Mouse (Mus musculus): ENCODE data around the gene Zfp661. TPM values are rescaled to one million over a fixed set of nuclear protein-coding genes. Genes with fewer than 3 reads are reported as not detected.
"Not testable (repeated sequence)": the region's sequence is repeated elsewhere in the genome, so short reads cannot be mapped to it uniquely, and the experiment has no call there.

Zfp661 gene
- polyA plus RNA-seq, 1 experiment from 2014 or later = 4.0 TPM

DNA sequence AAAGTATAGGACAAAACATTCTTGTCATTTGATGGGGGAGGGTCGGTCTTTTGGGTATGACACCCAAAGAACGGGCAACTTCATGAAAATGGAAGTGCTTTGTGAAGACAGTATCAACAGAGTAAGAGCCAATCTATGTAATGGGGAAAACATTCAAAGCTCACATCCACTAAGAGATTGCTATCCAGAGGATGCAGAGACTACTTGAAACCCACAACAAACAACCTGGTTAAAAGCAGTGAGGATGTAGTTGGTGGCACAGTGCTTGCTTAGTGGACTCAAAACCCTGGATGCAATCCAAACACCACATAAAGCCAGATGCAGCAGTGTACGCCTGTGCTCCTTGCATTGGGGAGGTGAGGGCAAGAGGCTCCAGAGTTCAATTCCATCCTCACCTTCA is 32.4 kb upstream of the Zfp661 start:
- 86% methylated on average over 3 of the region's 3 CpGs for WGBS
- no peaks in the 10 kb centered on the region for H3K27me3 ChIP-seq (replicated peaks; ENCODE audit: control insufficient read depth, insufficient read depth, low read length)
- H3K27ac ChIP-seq (ENCODE audit: low read depth) = no peak overlapping the region
- ATAC-seq (replicated peaks; ENCODE audit: low FRiP score, low TSS enrichment, low read depth) = no peak
- no peak overlapping the region for H3K9ac ChIP-seq (ENCODE audit: low read length)
- no peaks in the 10 kb centered on the region for H3K4me1 ChIP-seq (replicated peaks; ENCODE audit: control insufficient read depth, insufficient read depth, low read length)
- no peak for DNase-seq (ENCODE audit: low spot score)
- no peaks in the 10 kb centered on the region for H3K9me3 ChIP-seq (ENCODE audit: control insufficient read depth, low read length)
- no peaks in the 10 kb centered on the region for H3K36me3 ChIP-seq (ENCODE audit: control insufficient read depth, insufficient read depth, low read length)
- no peak overlapping the region for H3K4me2 ChIP-seq (ENCODE audit: low read length)
- no peak overlapping the region for H3K4me3 ChIP-seq (ENCODE audit: low read depth, low read length)

DNA sequence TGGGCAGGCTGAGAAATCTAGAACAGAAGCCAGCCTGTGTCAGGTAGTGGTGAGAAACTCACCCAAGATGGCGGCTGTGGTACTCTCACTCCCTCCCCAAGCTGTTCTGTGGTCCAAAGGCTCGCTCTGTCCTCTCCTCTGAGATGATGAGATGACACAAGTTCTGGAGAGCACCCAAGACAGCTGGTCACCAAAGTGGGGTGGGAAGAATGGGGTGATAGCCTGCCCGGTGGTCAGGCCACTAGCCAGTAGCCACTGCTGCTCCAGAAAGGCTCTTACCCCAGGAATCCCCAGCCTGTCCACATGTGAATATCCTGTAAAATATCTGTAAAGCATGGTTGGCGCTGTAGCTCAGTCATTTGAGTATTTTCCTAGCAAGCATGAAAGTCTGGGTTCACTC is 25.4 kb upstream of the Zfp661 start:
- ATAC-seq (replicated peaks; ENCODE audit: low FRiP score, low TSS enrichment, low read depth) (no peak), DNase-seq (ENCODE audit: low spot score) (no peak)
- Histone ChIP-seq H3K9me3 (ENCODE audit: control insufficient read depth, low read length) (no peaks in the 10 kb centered on the region), H3K36me3 (ENCODE audit: control insufficient read depth, insufficient read depth, low read length) (no peaks in the 10 kb centered on the region), H3K27me3 (replicated peaks; ENCODE audit: control insufficient read depth, insufficient read depth, low read length) (no peaks in the 10 kb centered on the region), H3K27ac (ENCODE audit: low read depth) (no peak overlapping the region), H3K4me2 (ENCODE audit: low read length) (no peak overlapping the region), H3K4me1 (replicated peaks; ENCODE audit: control insufficient read depth, insufficient read depth, low read length) (no peaks in the 10 kb centered on the region), H3K9ac (ENCODE audit: low read length) (no peak overlapping the region), H3K4me3 (ENCODE audit: low read depth, low read length) (no peak overlapping the region)
- WGBS = 93% methylated on average over 4 of the region's 4 CpGs

DNA sequence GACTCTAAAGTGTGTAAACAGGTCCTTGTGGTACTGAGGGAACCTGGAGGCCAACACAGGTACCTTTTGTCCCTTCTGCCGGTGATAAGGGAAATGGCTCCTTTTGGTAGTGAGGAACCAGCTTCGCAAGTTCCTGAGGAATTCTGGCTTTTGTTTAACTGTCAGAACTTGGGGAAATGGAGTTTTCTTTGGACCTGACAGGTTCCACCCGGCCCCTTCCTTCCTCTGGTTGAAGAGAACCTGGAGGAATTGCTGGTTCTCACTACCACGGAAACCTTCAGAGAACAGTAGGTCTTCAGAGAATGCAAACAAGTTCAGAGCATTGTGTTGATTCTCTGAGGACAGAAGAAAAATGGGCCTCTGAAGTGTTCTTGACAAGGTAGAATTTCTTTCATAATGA is 24.5 kb upstream of the Zfp661 start:
- Histone ChIP-seq H3K27ac (ENCODE audit: low read depth) (no peak overlapping the region), H3K4me2 (ENCODE audit: low read length) (no peak overlapping the region)
- ATAC-seq (replicated peaks; ENCODE audit: low FRiP score, low TSS enrichment, low read depth) = no peak

DNA sequence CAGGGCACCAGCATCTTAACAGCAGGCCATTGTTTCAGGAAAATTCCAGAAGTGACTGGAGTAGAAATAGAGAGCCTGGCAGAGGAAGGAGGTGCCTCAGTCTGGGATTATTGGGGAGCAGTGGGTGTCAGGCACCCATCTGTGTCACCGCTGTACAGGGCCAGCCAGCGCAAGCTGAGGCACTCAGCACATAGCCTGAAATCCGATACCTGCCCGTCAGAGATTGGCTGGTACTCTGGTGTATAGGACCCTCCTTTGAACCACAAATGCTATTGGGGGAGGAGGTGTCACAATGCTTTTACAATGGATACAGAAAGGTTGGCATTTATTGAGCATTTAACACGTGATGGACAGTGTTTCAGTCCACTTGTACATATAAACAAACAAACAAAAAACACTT is 22.1 kb upstream of the Zfp661 start:
- 7% methylated on average over 5 of the region's 5 CpGs for WGBS
- no peak overlapping the region for H3K9ac ChIP-seq (ENCODE audit: low read length)
- 0 out of 2 replicates have a peak, but pooled peaks have one; percentile 62 for ATAC-seq (replicated peaks; ENCODE audit: low FRiP score, low TSS enrichment, low read depth)
- no peaks in the 10 kb centered on the region for H3K4me1 ChIP-seq (replicated peaks; ENCODE audit: control insufficient read depth, insufficient read depth, low read length)
- H3K27me3 ChIP-seq (replicated peaks; ENCODE audit: control insufficient read depth, insufficient read depth, low read length) = no peaks in the 10 kb centered on the region
- no peak overlapping the region for H3K27ac ChIP-seq (ENCODE audit: low read depth)
- no peaks in the 10 kb centered on the region for H3K9me3 ChIP-seq (ENCODE audit: control insufficient read depth, low read length)
- peaks cover 20% of the 10 kb centered on the region for H3K36me3 ChIP-seq (ENCODE audit: control insufficient read depth, insufficient read depth, low read length)
- no peak overlapping the region for H3K4me3 ChIP-seq (ENCODE audit: low read depth, low read length)
- DNase-seq (ENCODE audit: low spot score) = no peak
- no peak overlapping the region for H3K4me2 ChIP-seq (ENCODE audit: low read length)

More for the DNA sequence above, 24.5 kb upstream of the Zfp661 start:
- Histone ChIP-seq H3K27me3 (replicated peaks; ENCODE audit: control insufficient read depth, insufficient read depth, low read length) (no peaks in the 10 kb centered on the region), H3K4me1 (replicated peaks; ENCODE audit: control insufficient read depth, insufficient read depth, low read length) (no peaks in the 10 kb centered on the region), H3K9me3 (ENCODE audit: control insufficient read depth, low read length) (no peaks in the 10 kb centered on the region), H3K9ac (ENCODE audit: low read length) (no peak overlapping the region), H3K4me3 (ENCODE audit: low read depth, low read length) (no peak overlapping the region), H3K36me3 (ENCODE audit: control insufficient read depth, insufficient read depth, low read length) (no peaks in the 10 kb centered on the region; the same call in 1 of the 2 replicates)
- DNase-seq (ENCODE audit: low spot score) = no peak
- 72% methylated on average over 4 of the region's 4 CpGs for WGBS

DNA sequence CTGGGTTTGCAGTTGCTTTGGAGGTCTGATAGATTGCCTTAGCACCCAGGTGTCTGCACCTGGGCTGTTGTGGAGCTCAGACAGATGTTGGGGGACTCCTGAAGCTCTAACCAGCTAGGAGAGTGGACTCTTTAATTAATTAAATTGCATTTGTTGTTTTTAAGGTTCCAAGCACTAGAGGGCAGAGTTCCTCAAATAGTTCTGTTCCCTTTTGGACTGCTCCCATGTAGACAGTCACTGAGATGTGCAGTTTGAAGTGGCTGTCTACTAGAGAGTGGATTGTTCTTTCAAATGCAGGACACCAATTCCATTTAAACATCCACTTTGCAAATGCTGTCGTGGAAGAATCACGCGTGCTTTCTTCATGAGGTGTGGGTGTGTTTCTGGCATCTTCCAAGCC is 21.3 kb upstream of the Zfp661 start:
- ATAC-seq (replicated peaks; ENCODE audit: low FRiP score, low TSS enrichment, low read depth) (peak; percentile 51; the same call in 1 of the 2 replicates), DNase-seq (ENCODE audit: low spot score) (no peak)
- no peak overlapping the region for H3K4me2 ChIP-seq (ENCODE audit: low read length)
- no peaks in the 10 kb centered on the region for H3K9me3 ChIP-seq (ENCODE audit: control insufficient read depth, low read length)
- H3K27ac ChIP-seq (ENCODE audit: low read depth) = no peak overlapping the region
- WGBS = 47% methylated on average over 3 of the region's 3 CpGs
- H3K4me3 ChIP-seq (ENCODE audit: low read depth, low read length) = no peak overlapping the region
- no peak overlapping the region for H3K9ac ChIP-seq (ENCODE audit: low read length)
- no peaks in the 10 kb centered on the region for H3K27me3 ChIP-seq (replicated peaks; ENCODE audit: control insufficient read depth, insufficient read depth, low read length)
- H3K36me3 ChIP-seq (ENCODE audit: control insufficient read depth, insufficient read depth, low read length) = peaks cover 25% of the 10 kb centered on the region
- no peaks in the 10 kb centered on the region for H3K4me1 ChIP-seq (replicated peaks; ENCODE audit: control insufficient read depth, insufficient read depth, low read length)

DNA sequence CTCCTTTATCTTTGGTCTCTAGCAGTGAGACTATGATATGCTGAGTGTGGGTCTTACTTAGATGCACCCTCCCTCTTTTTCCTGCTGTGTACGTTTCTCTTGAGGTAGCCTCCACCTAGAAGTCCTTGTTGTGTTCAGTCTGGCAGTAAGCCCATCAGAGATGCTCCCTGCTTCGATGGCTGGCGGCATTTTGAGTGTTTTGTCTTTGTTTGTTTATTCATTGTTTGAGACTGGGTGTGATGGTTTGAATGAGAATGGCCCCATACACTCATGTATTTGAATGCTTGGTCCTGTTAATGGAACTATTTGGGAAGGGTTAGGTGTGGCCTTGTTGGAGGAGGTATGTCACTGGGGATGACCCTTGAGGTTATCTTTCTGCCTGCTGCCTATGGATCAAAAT is 18.3 kb upstream of the Zfp661 start:
- Histone ChIP-seq H3K27me3 (replicated peaks; ENCODE audit: control insufficient read depth, insufficient read depth, low read length) (no peaks in the 10 kb centered on the region), H3K4me3 (ENCODE audit: low read depth, low read length) (no peak overlapping the region), H3K27ac (ENCODE audit: low read depth) (no peak overlapping the region), H3K9ac (ENCODE audit: low read length) (no peak overlapping the region), H3K4me2 (ENCODE audit: low read length) (no peak overlapping the region), H3K9me3 (ENCODE audit: control insufficient read depth, low read length) (no peaks in the 10 kb centered on the region), H3K4me1 (replicated peaks; ENCODE audit: control insufficient read depth, insufficient read depth, low read length) (no peaks in the 10 kb centered on the region), H3K36me3 (ENCODE audit: control insufficient read depth, insufficient read depth, low read length) (peaks cover 54% of the 10 kb centered on the region)
- WGBS = 93% methylated on average over 3 of the region's 3 CpGs
- DNase-seq (ENCODE audit: low spot score) (no peak), ATAC-seq (replicated peaks; ENCODE audit: low FRiP score, low TSS enrichment, low read depth) (no peak)

DNA sequence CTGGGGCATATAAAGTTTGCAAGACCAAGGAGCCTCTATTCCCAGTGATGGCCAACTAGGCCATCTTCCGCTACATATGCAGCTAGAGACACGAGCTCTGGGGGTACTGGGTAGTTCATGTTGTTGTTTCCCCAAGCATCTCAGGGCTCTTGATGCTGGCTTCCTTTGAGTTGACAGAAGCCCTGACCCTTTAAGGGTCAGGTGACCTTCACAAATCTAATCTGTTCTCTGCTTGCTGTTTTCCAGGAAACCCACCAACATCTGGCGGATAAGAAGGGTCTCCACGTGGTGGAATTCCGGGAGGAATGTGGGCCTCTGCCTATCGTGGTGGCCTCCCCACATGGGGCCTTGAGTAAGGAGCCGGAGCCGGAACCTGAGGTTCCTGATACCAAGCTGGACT is 16.5 kb upstream of the Zfp661 start:
- DNase-seq (ENCODE audit: low spot score); H3K9ac ChIP-seq (ENCODE audit: low read length); H3K4me3 ChIP-seq (ENCODE audit: low read depth, low read length); H3K9me3 ChIP-seq (ENCODE audit: control insufficient read depth, low read length); H3K4me1 ChIP-seq (replicated peaks; ENCODE audit: control insufficient read depth, insufficient read depth, low read length); H3K27ac ChIP-seq (ENCODE audit: low read depth); ATAC-seq (replicated peaks; ENCODE audit: low FRiP score, low TSS enrichment, low read depth); H3K4me2 ChIP-seq (ENCODE audit: low read length); H3K27me3 ChIP-seq (replicated peaks; ENCODE audit: control insufficient read depth, insufficient read depth, low read length): not testable (repeated sequence)
- WGBS = 86% methylated on average over 5 of the region's 8 CpGs
- peaks cover 72% of the 10 kb centered on the region for H3K36me3 ChIP-seq (ENCODE audit: control insufficient read depth, insufficient read depth, low read length)

DNA sequence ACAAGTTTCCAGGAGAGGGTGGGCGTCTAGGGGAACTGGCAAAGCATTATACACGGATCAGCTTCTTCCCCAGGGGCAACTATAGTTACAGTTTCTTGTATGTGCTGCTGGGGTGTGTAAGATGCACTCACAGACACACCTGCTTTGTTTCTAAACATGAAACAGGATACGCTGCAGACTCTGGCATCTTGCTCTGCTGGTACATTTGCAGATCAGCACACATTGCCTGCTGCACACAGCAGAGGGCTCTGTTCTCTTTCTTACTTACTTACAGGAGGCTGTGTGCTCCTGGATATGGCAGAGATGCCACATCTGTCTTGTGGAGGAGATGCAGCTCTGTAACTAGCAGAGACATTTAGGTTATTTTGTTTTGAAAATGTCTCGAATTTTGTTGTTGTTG is 3.9 kb upstream of the Zfp661 start:
- Histone ChIP-seq H3K36me3 (ENCODE audit: control insufficient read depth, insufficient read depth, low read length) (peaks cover 43% of the 10 kb centered on the region), H3K27ac (ENCODE audit: low read depth) (no peak overlapping the region), H3K4me2 (ENCODE audit: low read length) (no peak overlapping the region), H3K9me3 (ENCODE audit: control insufficient read depth, low read length) (no peaks in the 10 kb centered on the region), H3K4me3 (ENCODE audit: low read depth, low read length) (no peak overlapping the region), H3K9ac (ENCODE audit: low read length) (no peak overlapping the region), H3K27me3 (replicated peaks; ENCODE audit: control insufficient read depth, insufficient read depth, low read length) (no peaks in the 10 kb centered on the region), H3K4me1 (replicated peaks; ENCODE audit: control insufficient read depth, insufficient read depth, low read length) (peaks cover 8% of the 10 kb centered on the region; the same call in 1 of the 2 replicates)
- 81% methylated on average over 4 of the region's 4 CpGs for WGBS
- no peak for ATAC-seq (replicated peaks; ENCODE audit: low FRiP score, low TSS enrichment, low read depth)
- no peak for DNase-seq (ENCODE audit: low spot score)

DNA sequence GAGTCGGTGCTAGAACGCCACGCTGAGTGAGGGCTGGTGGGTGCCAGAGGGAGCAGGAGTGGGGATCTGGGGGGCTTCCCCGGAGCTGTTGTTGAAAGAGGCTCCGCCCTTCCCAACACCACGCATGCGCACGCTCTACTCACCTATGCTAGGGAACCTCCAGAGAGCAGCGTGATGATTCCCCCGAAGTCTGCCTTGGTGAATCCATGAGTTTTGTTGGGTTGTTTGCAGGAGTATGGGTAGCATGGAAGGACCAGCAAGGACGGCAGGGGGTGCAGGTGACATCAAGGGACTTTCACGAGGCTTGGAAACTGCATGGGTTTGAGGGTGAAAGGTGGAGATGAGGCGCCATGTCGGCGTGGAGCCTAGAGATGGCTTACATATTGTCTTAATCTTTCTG is 3.3 kb upstream of the Zfp661 start:
- Histone ChIP-seq H3K27me3 (replicated peaks; ENCODE audit: control insufficient read depth, insufficient read depth, low read length) (no peaks in the 10 kb centered on the region), H3K4me2 (ENCODE audit: low read length) (no peak overlapping the region)
- WGBS = 69% methylated on average over 15 of the region's 15 CpGs

More for the DNA sequence above, 3.3 kb upstream of the Zfp661 start:
- peaks cover 8% of the 10 kb centered on the region; the same call in 1 of the 2 replicates for H3K4me1 ChIP-seq (replicated peaks; ENCODE audit: control insufficient read depth, insufficient read depth, low read length)
- no peak overlapping the region for H3K4me3 ChIP-seq (ENCODE audit: low read depth, low read length)
- H3K9ac ChIP-seq (ENCODE audit: low read length) = no peak overlapping the region
- no peaks in the 10 kb centered on the region for H3K9me3 ChIP-seq (ENCODE audit: control insufficient read depth, low read length)
- peaks cover 37% of the 10 kb centered on the region for H3K36me3 ChIP-seq (ENCODE audit: control insufficient read depth, insufficient read depth, low read length)
- ATAC-seq (replicated peaks; ENCODE audit: low FRiP score, low TSS enrichment, low read depth) (no peak), DNase-seq (ENCODE audit: low spot score) (no peak)
- no peak overlapping the region for H3K27ac ChIP-seq (ENCODE audit: low read depth)

All from intestine, embryonic 14.5 days (tissue).